Mouse (Mus musculus) erythroblast, embryonic 14.5 days (primary cell): ENCODE data around the gene Nubp2.

Experiments used
- GATA1 ChIP-seq: IDR thresholded peaks from 2 replicates; pipeline ENCODE4 v1.6.1; 2012; ENCODE audit warnings: low read length, inconsistent platforms, mixed read lengths
- TAL1 ChIP-seq: IDR thresholded peaks from 3 replicates; pipeline ENCODE4 v1.6.1; 2012; ENCODE audit warnings: low read length, inconsistent platforms, mixed read lengths

- TF ChIP-seq TAL1 (no peak), GATA1 (no peak)
Observed at GRCm38 (mm10) chr17:24874405-24874745, 11.8 kb downstream of the Nubp2 start.
